Mouse (Mus musculus) common myeloid progenitor, adult 5-6 weeks (primary cell): ENCODE data around the gene Pik3r1. TPM values are rescaled to one million over a fixed set of nuclear protein-coding genes. Genes with fewer than 3 reads are reported as not detected.

Experiments used
- ATAC-seq: replicated peaks from 2 replicates; pipeline ENCODE4 v1.8.0; 2016; ENCODE audit warnings: low read depth, mild to moderate bottlenecking, moderate TSS enrichment, inconsistent platforms; ENCODE audit not compliant: poor library complexity, severe bottlenecking
- total RNA-seq: library from RNA; stranded (forward); fragments of 200-1000, 187-1606 nt; gene quantifications from 2 replicates; pipeline ENCODE4 v1.2.3, GENCODE M21; 2017

Pik3r1 gene
- 114 and 116 TPM in 2 replicates for total RNA-seq

DNA sequence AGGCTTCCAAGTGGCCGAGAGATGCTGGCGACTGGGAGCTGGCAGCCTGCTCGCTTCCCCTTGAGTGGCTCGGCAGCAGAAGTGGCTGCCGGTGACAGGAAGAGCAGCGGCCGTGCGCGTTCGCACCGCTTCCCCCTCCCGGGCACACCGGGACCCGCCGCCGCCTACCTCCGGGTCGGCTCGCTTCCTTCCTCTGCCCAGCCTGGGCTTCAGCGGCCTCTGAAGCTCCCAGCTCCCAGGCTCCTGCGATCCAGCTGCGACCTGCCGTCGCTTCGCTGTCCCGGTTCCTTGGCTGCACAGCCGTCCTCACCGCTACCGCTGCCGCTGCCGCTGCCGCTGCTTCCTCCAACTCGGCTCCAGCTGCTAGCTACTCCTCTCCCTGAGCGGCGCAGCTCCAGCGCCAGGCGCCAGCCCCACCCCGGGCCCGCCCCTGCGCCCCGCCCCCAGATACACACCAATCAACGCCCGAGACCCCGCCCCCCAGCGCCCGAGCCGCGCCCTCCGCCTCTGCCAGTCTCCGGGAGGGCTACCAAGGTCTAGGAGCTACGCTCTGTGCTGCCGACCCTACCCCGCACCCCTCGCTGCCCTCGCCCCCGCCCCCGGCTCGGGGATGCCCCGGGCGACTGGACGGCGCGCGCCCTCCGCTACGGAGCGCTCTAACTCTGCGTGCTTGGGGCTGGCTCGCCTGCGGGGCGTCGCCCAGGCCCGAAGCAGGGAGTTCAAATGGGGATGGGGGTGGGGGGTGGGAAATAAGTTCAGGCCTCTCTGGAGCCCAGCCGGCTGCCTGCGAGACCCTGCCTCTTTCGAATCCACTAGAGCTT, at the start of gene Pik3r1:
TSS of gene Pik3r1 (minus strand) at position 409 of the 821 bp plus-strand sequence.
- peak; percentile 73 for ATAC-seq

- 0 out of 2 replicates have a peak, but pooled peaks have one; percentile 36 for ATAC-seq
Measured at GRCm38 (mm10) chr13:101813267-101813900, 45.4 kb upstream of the Pik3r1 start.

DNA sequence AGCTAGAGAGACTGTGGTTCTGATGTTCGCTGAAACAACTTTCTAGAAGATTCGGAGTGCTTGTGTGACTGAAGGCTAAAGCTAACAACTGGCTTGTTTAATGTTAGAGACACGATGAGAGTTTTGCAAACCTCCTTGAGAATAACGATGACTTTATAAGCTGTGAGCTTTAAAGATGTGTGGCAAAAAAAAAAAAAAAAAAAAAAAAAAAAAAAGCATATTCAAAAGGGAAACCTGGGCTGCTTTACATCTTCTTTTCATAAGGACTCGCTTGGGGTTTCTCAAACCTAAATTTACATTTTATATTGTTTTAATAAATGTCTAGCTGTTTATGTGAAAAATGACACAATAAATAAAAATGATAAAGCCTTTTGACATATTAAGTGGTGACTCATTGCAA, 44.3 kb upstream of the Pik3r1 start:
- ATAC-seq = no peak

DNA sequence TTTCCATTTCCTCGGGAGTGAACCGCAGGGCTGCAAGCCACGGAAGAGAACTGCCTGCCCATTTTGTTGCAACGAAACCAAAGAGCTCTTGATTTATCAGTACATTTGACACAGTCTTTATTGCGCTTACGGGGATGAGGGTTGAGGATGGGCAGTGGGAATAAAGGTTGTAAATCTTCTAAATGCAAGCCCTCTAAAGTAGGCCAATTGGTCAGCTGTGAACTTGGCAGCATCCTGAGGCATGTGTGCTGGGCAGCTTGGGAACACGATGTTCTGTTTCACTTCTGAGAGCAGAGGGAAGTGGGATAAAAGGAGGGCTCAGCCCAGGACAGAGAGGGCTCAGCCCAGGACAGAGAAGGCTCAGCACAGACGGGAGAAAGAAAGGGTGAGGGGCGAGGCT, 43.9 kb upstream of the Pik3r1 start:
- peak; percentile 50 for ATAC-seq

DNA sequence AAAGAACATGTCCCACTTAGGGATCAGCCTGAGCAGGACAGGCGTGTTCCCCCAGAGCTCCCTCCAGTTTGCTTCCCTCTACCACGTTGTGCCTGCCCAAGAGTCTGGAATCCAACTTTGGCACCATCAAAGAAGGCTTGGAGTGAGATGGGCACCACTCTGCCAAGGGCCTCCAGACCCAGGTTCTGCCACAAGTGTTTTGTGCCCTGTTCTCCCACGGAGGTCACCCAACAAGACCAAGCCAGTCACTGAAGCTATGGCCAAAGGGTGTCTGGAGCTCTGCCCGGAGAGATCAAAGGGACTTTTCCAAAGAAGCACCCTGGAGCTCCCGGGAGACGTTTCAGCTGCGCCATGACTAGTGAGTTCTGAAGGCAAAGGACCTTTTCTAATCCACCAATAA, 42.6 kb upstream of the Pik3r1 start:
- no peak for ATAC-seq

DNA sequence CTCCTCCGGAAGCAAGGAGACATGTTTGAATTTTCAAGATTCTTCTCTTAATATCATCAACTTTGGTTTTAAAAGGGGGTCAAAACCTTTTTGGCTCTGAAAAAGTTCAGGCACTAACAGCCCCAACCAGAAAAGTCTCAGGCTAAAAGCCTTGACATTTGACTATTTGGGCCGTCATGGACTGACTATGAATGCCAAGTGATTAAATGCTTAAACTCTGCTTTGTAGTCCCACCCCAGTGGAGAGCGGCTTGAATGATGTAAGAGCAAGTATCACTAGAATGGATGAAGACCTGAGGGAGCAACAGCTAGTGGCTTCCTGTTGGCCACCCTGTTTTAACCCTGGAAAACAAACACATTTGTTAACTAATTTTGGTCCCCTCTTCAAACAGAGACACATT, 41.8 kb upstream of the Pik3r1 start:
- no peak for ATAC-seq

GRCm38 (mm10) chr13:101805559-101806091, 37.6 kb upstream of the Pik3r1 start:
- ATAC-seq = 0 out of 2 replicates have a peak, but pooled peaks have one; percentile 27

- peak; percentile 58 for ATAC-seq
Measured at GRCm38 (mm10) chr13:101801372-101802186, 33.6 kb upstream of the Pik3r1 start.

GRCm38 (mm10) chr13:101800833-101801371, 32.9 kb upstream of the Pik3r1 start:
- ATAC-seq = no peak

GRCm38 (mm10) chr13:101800021-101800596, 32.1 kb upstream of the Pik3r1 start:
- ATAC-seq = no peak

DNA sequence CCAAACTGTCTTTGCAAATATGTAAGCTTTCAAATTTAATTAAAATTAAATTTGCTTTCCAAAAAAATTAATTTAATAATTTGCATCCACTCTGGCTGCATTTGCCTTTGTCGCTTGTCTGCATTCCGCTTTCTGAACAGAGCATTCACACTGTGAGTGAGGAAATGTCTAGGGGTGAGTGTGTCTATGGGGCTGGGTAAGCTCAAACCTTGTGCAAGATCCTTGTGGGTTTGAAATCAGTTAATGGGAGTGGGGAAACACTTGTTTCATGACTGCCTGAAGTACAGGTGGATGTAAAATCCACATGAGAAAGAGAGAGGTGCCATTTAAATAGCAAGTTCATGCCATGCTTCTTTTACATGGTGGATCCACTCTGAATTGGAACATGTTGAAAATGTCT, 31.3 kb upstream of the Pik3r1 start:
- no peak for ATAC-seq

- ATAC-seq = peak; percentile 31; the same call in 1 of the 2 replicates
Measured at GRCm38 (mm10) chr13:101798522-101798921, 30.5 kb upstream of the Pik3r1 start.

GRCm38 (mm10) chr13:101796983-101797382, 29.0 kb upstream of the Pik3r1 start:
- ATAC-seq = peak; percentile 39

DNA sequence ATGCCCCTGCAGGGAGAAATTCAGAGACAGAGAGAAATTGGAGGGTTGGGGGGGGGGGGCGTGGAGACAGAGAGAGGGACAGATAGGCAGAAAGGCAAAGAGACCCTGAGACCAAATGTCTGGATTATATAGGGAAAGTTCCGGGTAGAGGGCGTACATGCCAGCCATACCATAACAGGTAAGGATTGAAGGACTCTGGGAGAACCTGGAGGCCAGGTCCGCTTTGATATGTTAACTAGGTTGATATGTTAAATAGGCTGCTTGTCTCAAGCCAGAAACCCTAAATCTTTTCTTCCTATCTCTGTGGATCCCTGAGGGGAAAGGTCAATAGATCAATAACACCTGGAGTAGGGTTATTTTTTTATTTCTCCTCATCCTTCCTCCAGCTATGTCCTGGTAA, 17.7 kb upstream of the Pik3r1 start:
- no peak for ATAC-seq

DNA sequence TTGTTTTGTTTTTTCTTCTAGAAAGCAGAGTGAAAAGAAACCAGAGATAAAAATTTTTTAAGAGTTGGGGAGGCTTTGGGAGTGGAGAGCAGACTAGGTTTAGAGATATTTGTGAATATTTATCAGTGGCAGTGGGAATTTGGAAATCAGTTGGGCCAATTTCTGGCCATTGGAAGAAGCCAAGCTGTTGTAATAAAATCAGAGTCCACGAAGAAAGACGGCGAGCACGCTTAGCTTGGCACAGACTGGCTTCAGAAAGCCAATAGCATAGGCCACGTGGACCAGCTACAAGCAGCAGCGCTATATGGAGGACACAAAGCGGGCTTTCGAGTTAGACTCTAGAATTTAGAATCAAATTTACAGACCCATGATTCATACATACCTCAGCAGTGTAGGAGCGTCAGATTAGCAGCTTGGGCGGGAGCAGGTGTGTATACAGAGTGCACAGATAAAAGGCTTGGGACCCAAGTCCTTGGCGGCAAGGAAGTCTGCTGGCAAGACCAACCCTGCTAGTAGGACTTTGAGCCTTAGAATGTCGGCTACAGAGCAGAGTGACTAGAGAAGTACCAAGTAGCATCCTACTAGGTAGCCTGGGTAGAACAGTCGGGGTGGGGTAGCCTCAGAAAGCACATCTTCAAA, 16.8 kb upstream of the Pik3r1 start:
- no peak for ATAC-seq

- ATAC-seq = no peak
Measured at GRCm38 (mm10) chr13:101779011-101779410, 11.0 kb upstream of the Pik3r1 start.

DNA sequence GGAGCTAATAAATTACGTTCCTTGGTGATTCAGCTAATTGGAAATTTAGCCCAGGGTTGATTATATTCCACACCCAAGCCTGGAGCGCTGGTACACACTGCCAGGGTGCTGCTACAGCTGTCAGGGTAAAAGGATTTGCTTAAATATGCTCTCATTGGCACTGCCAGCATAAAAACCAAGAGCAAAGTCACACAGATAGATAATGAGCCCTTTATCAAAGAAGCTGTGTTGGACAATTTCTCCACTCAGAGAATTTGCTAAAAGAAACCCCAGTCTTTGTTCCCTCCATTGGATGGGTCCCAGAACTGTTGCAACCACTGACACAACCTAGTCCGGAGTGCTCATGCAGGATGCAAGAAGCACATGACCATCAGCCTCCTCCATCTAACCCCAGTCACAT, 9.8 kb upstream of the Pik3r1 start:
- no peak for ATAC-seq

GRCm38 (mm10) chr13:101771071-101771470, 3.1 kb upstream of the Pik3r1 start:
- no peak for ATAC-seq

DNA sequence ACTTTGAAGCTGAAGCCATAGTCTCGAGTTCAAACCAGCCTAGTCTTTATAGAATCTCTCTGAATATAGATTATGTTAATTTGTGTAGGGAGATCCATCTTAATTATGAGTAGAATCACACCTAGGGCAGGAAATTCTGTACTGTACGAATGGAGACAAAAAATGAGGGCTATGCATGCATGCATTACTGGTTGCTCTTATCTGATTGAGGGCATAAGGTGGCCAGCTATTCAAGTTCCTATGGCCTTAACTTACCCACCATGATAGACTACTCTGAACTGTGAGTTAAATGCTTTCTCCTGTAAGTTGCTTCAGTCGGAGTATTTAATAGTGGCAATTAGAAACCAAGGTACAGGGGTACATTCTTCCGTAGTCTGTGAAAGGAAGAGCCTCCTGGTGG, 1.9 kb upstream of the Pik3r1 start:
- ATAC-seq = no peak
